Mouse (Mus musculus): ENCODE results near the gene C1qb. TPM values are rescaled to one million over a fixed set of nuclear protein-coding genes. Genes with fewer than 3 reads are reported as not detected.
A peak's percentile ranks its signal among the peaks of the same experiment; 100 is the strongest.

Gene C1qb
- polyA plus RNA-seq, 1 experiment from 2014 or later: 20.6 TPM

DNA sequence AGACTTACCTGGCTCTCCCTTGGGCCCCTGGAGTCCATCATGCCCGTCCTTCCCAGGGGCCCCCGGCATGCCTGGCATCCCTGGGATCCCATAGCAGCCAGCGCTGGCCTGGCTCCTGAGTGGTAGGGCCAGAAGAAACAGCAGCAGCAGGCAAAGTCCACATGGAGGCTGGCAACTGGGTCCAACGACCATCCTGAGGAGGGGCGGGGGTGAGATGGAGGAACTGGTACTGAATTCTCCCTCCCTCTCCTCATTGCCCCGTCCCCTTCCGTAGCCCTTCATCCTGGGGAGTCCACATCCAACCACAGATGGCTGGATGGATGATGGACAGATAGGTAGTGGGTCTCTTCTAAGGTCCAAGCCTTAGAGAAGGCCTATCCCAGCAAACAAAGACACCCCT, 6.4 kb upstream of the C1qb start:
- Histone ChIP-seq H3K9me3 (replicated peaks) (no peaks in the 10 kb centered on the region), H3K27ac (replicated peaks) (no peak overlapping the region), H3K4me1 (peaks cover 24% of the 10 kb centered on the region), H3K36me3 (no peaks in the 10 kb centered on the region), H3K4me3 (no peak overlapping the region), H3K27me3 (ENCODE audit: low read depth, poor library complexity, severe bottlenecking) (peaks cover 76% of the 10 kb centered on the region)
- WGBS: 71% methylated on average over 7 of the region's 7 CpGs
- no peak for DNase-seq (ENCODE audit: low spot score)

- H3K9me3 ChIP-seq (replicated peaks): no peaks in the 10 kb centered on the region
- no peak overlapping the region; the same call in 1 of the 2 replicates for H3K27ac ChIP-seq (replicated peaks)
- no peaks in the 10 kb centered on the region for H3K36me3 ChIP-seq
- H3K4me3 ChIP-seq: no peak overlapping the region
- 88% methylated on average over 4 of the region's 4 CpGs for WGBS
- DNase-seq (ENCODE audit: low spot score): no peak
- peaks cover 63% of the 10 kb centered on the region for H3K27me3 ChIP-seq (ENCODE audit: low read depth, poor library complexity, severe bottlenecking)
- H3K4me1 ChIP-seq: peaks cover 24% of the 10 kb centered on the region
Observed at GRCm38 (mm10) chr4:136891115-136891514, 5.1 kb upstream of the C1qb start.

GRCm38 (mm10) chr4:136889981-136890380, 4.0 kb upstream of the C1qb start:
- Histone ChIP-seq H3K4me3 (no peak overlapping the region), H3K9me3 (replicated peaks) (no peaks in the 10 kb centered on the region), H3K27me3 (ENCODE audit: low read depth, poor library complexity, severe bottlenecking) (peaks cover 52% of the 10 kb centered on the region), H3K27ac (replicated peaks) (no peak overlapping the region), H3K4me1 (peaks cover 16% of the 10 kb centered on the region), H3K36me3 (no peaks in the 10 kb centered on the region)
- DNase-seq (ENCODE audit: low spot score): no peak
- 85% methylated on average over 15 of the region's 15 CpGs for WGBS

DNA sequence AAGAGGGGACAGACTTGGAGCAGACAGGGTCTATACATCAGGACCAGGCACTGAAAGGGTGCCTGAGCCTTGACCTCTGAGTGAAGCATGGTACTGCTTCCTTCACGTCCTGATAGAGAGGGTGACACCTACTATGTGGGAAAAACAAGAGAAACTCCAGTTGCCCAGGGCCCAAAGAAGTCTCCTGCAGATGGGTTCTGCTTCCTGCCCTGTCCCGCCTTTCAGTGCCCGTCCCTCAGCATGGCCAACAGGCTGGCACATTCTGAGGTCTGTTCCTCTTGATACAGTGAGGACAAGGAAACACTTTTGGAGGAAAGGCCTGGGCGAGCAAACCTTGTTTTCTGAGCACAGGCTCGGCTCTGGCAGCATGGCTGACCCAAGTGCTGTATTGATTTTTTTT, 1.7 kb upstream of the C1qb start:
- Histone ChIP-seq H3K4me3 (no peak overlapping the region), H3K27ac (replicated peaks) (no peak overlapping the region), H3K27me3 (ENCODE audit: low read depth, poor library complexity, severe bottlenecking) (peaks cover 29% of the 10 kb centered on the region), H3K9me3 (replicated peaks) (no peaks in the 10 kb centered on the region), H3K36me3 (no peaks in the 10 kb centered on the region), H3K4me1 (peaks cover 8% of the 10 kb centered on the region; the same call in 1 of the 2 replicates)
- 75% methylated on average over 5 of the region's 5 CpGs for WGBS
- no peak for DNase-seq (ENCODE audit: low spot score)

DNA sequence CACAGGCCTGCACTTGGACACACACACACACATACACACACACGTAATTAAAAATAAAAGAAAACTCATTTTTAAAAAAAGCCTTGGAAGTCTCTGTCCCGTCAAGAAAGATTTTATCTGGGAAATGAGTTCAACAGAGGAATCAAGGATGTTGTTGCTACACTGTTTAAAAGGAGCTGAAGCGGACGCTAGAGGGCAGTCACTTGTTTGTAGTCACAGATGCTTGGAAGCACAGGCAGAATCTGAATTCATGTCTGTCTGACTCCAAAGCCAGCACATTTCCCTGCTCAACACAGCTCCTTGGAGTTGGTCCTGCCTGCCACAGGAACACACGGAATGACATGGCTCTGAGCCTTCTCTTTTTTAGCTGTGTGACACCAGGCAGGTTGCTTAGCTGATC, 7.4 kb downstream of the C1qb start:
- Histone ChIP-seq H3K4me1 (0 out of 2 replicates have a peak, but pooled peaks cover 4% of the 10 kb centered on the region), H3K27me3 (ENCODE audit: low read depth, poor library complexity, severe bottlenecking) (0 out of 2 replicates have a peak, but pooled peaks cover 1% of the 10 kb centered on the region), H3K9me3 (replicated peaks) (no peaks in the 10 kb centered on the region), H3K27ac (replicated peaks) (no peak overlapping the region), H3K36me3 (no peaks in the 10 kb centered on the region), H3K4me3 (no peak overlapping the region)
- WGBS: 25% methylated on average over 5 of the region's 5 CpGs
- no peak for DNase-seq (ENCODE audit: low spot score)

GRCm38 (mm10) chr4:136878171-136878570, 7.8 kb downstream of the C1qb start:
- Histone ChIP-seq H3K27ac (replicated peaks) (no peak overlapping the region), H3K4me3 (no peak overlapping the region), H3K4me1 (0 out of 2 replicates have a peak, but pooled peaks cover 4% of the 10 kb centered on the region), H3K36me3 (no peaks in the 10 kb centered on the region), H3K9me3 (replicated peaks) (no peaks in the 10 kb centered on the region), H3K27me3 (ENCODE audit: low read depth, poor library complexity, severe bottlenecking) (0 out of 2 replicates have a peak, but pooled peaks cover 5% of the 10 kb centered on the region)
- no peak for DNase-seq (ENCODE audit: low spot score)
- 54% methylated on average over 8 of the region's 8 CpGs for WGBS

DNA sequence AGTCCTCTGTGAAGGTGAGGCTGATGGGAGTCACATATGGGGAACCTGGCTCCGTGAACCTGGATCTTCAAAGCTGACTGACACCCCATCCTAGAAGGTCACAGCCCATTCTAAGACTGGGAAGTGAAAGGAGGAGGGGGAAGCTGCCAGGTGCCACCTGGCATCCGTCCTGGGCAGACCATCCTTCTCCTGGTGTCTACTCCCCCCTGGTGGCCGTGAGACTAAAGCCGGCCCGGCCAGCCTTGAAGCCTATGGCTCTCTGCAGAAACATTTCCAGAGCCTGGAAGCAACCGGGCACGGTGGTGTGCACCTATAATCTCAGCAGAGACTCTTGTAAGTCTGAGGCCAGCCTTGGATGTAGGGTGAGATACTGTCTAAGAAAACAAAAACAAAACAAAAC, 9.0 kb downstream of the C1qb start:
- 25% methylated on average over 7 of the region's 7 CpGs for WGBS
- peak; percentile 69 for DNase-seq (ENCODE audit: low spot score)
- no peaks in the 10 kb centered on the region for H3K9me3 ChIP-seq (replicated peaks)
- H3K4me1 ChIP-seq: 0 out of 2 replicates have a peak, but pooled peaks cover 4% of the 10 kb centered on the region
- H3K36me3 ChIP-seq: no peaks in the 10 kb centered on the region
- H3K4me3 ChIP-seq: no peak overlapping the region
- peak overlapping the region; percentile 43; the same call in 1 of the 2 replicates for H3K27ac ChIP-seq (replicated peaks)
- H3K27me3 ChIP-seq (ENCODE audit: low read depth, poor library complexity, severe bottlenecking): 0 out of 2 replicates have a peak, but pooled peaks cover 5% of the 10 kb centered on the region

GRCm38 (mm10) chr4:136875012-136875411, 11.0 kb downstream of the C1qb start:
- Histone ChIP-seq H3K9me3 (replicated peaks) (no peaks in the 10 kb centered on the region), H3K4me3 (no peak overlapping the region), H3K27ac (replicated peaks) (no peak overlapping the region), H3K27me3 (ENCODE audit: low read depth, poor library complexity, severe bottlenecking) (0 out of 2 replicates have a peak, but pooled peaks cover 5% of the 10 kb centered on the region), H3K36me3 (no peaks in the 10 kb centered on the region), H3K4me1 (peaks cover 4% of the 10 kb centered on the region; the same call in 1 of the 2 replicates)
- DNase-seq (ENCODE audit: low spot score): no peak
- 94% methylated on average over 14 of the region's 14 CpGs for WGBS

- no peak for DNase-seq (ENCODE audit: low spot score)
- no peaks in the 10 kb centered on the region for H3K36me3 ChIP-seq
- peaks cover 10% of the 10 kb centered on the region; the same call in 1 of the 2 replicates for H3K27me3 ChIP-seq (ENCODE audit: low read depth, poor library complexity, severe bottlenecking)
- no peak overlapping the region for H3K4me3 ChIP-seq
- H3K27ac ChIP-seq (replicated peaks): peak overlapping the region; percentile 93
- H3K4me1 ChIP-seq: peaks cover 62% of the 10 kb centered on the region
- H3K9me3 ChIP-seq (replicated peaks): no peaks in the 10 kb centered on the region
- WGBS: 84% methylated on average over 6 of the region's 6 CpGs
Observed at GRCm38 (mm10) chr4:136868371-136868770, 17.6 kb downstream of the C1qb start.

DNA sequence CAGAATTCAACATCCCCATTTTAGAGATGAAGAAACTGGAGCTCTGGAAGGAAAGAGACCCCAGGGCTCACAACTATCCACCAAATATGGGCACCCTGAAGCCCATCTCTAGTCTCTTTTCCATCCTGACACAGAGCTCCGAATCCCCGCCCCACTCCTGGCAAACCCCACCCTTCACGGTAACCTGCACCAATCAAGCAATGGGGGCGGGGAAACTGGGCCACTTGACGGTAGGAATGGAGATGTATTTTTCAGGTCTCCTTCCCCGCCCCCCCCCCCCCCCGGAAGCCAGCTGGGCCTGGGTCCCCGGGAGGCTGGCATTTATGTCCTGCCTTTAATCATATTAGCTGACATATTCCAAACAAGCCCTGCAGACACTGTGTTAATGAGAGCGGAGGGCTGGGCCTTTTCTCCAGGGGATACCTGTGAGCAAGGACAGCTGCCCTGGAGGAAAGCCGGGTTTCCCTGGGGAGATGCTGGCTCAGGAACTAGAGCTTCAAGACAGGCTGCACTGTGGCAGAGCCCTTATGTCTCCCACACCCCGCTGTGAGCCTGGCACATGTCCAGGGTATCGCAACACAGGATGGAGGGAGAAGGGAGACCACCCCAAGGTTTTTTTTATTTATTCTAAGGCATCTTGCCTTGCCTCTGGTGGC, 18.2 kb downstream of the C1qb start:
- no peaks in the 10 kb centered on the region for H3K36me3 ChIP-seq
- H3K9me3 ChIP-seq (replicated peaks): no peaks in the 10 kb centered on the region
- WGBS: 16% methylated on average over 12 of the region's 12 CpGs
- H3K27ac ChIP-seq (replicated peaks): peak overlapping the region; percentile 93
- peak; percentile 56 for DNase-seq (ENCODE audit: low spot score)
- no peak overlapping the region for H3K4me3 ChIP-seq
- peaks cover 67% of the 10 kb centered on the region for H3K4me1 ChIP-seq
- peaks cover 14% of the 10 kb centered on the region; the same call in 1 of the 2 replicates for H3K27me3 ChIP-seq (ENCODE audit: low read depth, poor library complexity, severe bottlenecking)

GRCm38 (mm10) chr4:136865531-136865930, 20.5 kb downstream of the C1qb start:
- Histone ChIP-seq H3K27me3 (ENCODE audit: low read depth, poor library complexity, severe bottlenecking) (peaks cover 19% of the 10 kb centered on the region; the same call in 1 of the 2 replicates), H3K4me1 (peaks cover 90% of the 10 kb centered on the region), H3K9me3 (replicated peaks) (no peaks in the 10 kb centered on the region), H3K27ac (replicated peaks) (peak overlapping the region; percentile 93), H3K4me3 (peak overlapping the region; percentile 29), H3K36me3 (no peaks in the 10 kb centered on the region)
- no peak for DNase-seq (ENCODE audit: low spot score)
- 60% methylated on average over 5 of the region's 5 CpGs for WGBS

- peak; percentile 96 for DNase-seq (ENCODE audit: low spot score)
- Histone ChIP-seq H3K4me3 (peak overlapping the region; percentile 29), H3K9me3 (replicated peaks) (no peaks in the 10 kb centered on the region), H3K36me3 (no peaks in the 10 kb centered on the region), H3K4me1 (peaks cover 93% of the 10 kb centered on the region), H3K27ac (replicated peaks) (peak overlapping the region; percentile 93), H3K27me3 (ENCODE audit: low read depth, poor library complexity, severe bottlenecking) (peaks cover 19% of the 10 kb centered on the region; the same call in 1 of the 2 replicates)
- whole genome bisulfite sequencing: 5% methylated on average over 15 of the region's 15 CpGs
Observed at GRCm38 (mm10) chr4:136864751-136865470, 21.1 kb downstream of the C1qb start.

DNA sequence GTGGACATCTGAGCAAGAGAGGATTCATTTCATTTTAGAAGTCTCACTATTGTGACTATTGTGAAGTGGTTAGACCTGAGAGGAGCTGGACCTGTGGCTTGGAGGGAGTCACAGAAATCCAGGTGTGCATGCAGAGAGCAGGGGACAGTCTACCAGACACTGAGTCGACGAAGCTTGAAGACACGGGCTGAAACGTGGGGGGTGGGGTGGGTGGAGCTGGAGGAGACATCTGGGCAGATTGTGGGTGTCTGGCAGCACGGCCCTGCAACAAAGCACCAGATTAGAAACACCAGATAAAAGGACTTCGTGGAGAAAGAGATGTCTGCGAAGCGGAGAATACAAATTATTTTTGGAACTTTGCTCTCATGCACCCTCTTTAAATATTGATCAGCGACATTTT, 22.5 kb downstream of the C1qb start:
- H3K4me1 ChIP-seq: peaks cover 95% of the 10 kb centered on the region
- H3K9me3 ChIP-seq (replicated peaks): no peaks in the 10 kb centered on the region
- WGBS: 34% methylated on average over 9 of the region's 9 CpGs
- DNase-seq (ENCODE audit: low spot score): peak; percentile 47
- H3K36me3 ChIP-seq: no peaks in the 10 kb centered on the region
- peak overlapping the region; percentile 93 for H3K27ac ChIP-seq (replicated peaks)
- no peak overlapping the region for H3K4me3 ChIP-seq
- peaks cover 19% of the 10 kb centered on the region; the same call in 1 of the 2 replicates for H3K27me3 ChIP-seq (ENCODE audit: low read depth, poor library complexity, severe bottlenecking)

All from midbrain, embryonic 10.5 days (tissue).